Mouse (Mus musculus): ENCODE results near the gene Ikzf3. TPM values are rescaled to one million over a fixed set of nuclear protein-coding genes. Genes with fewer than 3 reads are reported as not detected.

Ikzf3 gene
- polyA plus RNA-seq, 1 experiment from 2014 or later: not detected

DNA sequence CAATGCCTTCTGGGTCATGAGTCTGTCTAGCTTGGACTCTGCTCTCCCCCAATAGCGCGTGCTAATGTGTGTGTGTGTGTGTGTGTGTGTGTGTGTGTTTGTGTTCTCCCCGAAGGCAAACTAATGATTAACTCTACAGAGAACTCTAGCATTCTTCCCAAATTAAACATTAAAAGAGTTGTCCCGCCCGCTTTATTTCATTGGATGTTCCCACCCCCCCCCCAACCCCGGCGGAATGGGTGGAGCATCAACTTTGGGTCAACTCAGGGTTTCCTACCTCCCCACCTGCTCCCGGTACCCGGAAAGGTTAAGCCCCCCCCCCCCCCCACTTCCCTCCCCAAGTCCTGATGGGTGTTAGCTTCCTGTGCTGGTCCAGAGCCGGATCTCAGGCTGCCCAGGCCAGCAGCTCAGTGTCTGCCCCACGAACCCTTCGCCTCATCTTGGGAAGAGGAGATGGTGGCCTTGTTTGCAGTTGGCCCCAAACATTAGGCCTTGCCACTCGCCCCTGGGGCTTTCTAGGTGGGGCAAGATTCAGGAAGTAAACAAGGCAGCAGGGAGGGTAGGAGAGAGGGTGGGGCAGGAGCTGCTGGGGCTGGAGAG, 97.5 kb downstream of the Ikzf3 start:
- no peak for ATAC-seq
- Histone ChIP-seq H3K9me3 (ENCODE audit: control insufficient read depth, low read length) (no peaks in the 10 kb centered on the region), H3K27me3 (replicated peaks; ENCODE audit: control insufficient read depth, insufficient read depth, low read length) (peaks cover 14% of the 10 kb centered on the region), H3K4me2 (ENCODE audit: low read length) (no peak overlapping the region), H3K36me3 (ENCODE audit: control insufficient read depth, insufficient read depth) (no peaks in the 10 kb centered on the region), H3K27ac (ENCODE audit: low read length) (no peak overlapping the region), H3K4me3 (replicated peaks; ENCODE audit: low read length) (no peak overlapping the region), H3K4me1 (replicated peaks; ENCODE audit: control insufficient read depth, insufficient read depth, low read length) (peaks cover 4% of the 10 kb centered on the region; the same call in 1 of the 2 replicates), H3K9ac (replicated peaks; ENCODE audit: low read depth, low read length) (no peak overlapping the region)
- WGBS: 39% methylated on average over 13 of the region's 13 CpGs

DNA sequence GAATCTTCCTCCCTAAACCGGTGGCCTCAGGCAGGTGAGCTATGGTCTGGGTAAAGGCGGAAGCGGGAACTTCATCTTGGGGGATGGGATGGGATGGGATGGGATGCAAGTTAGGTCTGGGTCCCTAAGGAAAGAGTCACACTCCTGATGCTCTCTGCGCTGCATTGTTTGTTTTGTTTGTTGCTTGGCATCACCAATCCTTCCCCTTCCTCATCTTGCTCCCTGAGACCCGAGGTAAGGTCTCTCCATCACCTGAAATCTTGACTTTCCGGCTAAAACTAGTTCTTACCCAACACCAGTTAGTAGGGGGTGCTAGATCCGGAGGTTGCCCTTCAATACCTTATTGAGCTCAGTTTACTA, 98.4 kb downstream of the Ikzf3 start:
- peaks cover 14% of the 10 kb centered on the region for H3K27me3 ChIP-seq (replicated peaks; ENCODE audit: control insufficient read depth, insufficient read depth, low read length)
- 21% methylated on average over 7 of the region's 7 CpGs for WGBS
- no peaks in the 10 kb centered on the region for H3K36me3 ChIP-seq (ENCODE audit: control insufficient read depth, insufficient read depth)
- H3K9ac ChIP-seq (replicated peaks; ENCODE audit: low read depth, low read length): no peak overlapping the region
- no peak overlapping the region for H3K27ac ChIP-seq (ENCODE audit: low read length)
- H3K4me3 ChIP-seq (replicated peaks; ENCODE audit: low read length): no peak overlapping the region
- H3K9me3 ChIP-seq (ENCODE audit: control insufficient read depth, low read length): no peaks in the 10 kb centered on the region
- no peak for ATAC-seq
- peaks cover 4% of the 10 kb centered on the region; the same call in 1 of the 2 replicates for H3K4me1 ChIP-seq (replicated peaks; ENCODE audit: control insufficient read depth, insufficient read depth, low read length)
- no peak overlapping the region for H3K4me2 ChIP-seq (ENCODE audit: low read length)

DNA sequence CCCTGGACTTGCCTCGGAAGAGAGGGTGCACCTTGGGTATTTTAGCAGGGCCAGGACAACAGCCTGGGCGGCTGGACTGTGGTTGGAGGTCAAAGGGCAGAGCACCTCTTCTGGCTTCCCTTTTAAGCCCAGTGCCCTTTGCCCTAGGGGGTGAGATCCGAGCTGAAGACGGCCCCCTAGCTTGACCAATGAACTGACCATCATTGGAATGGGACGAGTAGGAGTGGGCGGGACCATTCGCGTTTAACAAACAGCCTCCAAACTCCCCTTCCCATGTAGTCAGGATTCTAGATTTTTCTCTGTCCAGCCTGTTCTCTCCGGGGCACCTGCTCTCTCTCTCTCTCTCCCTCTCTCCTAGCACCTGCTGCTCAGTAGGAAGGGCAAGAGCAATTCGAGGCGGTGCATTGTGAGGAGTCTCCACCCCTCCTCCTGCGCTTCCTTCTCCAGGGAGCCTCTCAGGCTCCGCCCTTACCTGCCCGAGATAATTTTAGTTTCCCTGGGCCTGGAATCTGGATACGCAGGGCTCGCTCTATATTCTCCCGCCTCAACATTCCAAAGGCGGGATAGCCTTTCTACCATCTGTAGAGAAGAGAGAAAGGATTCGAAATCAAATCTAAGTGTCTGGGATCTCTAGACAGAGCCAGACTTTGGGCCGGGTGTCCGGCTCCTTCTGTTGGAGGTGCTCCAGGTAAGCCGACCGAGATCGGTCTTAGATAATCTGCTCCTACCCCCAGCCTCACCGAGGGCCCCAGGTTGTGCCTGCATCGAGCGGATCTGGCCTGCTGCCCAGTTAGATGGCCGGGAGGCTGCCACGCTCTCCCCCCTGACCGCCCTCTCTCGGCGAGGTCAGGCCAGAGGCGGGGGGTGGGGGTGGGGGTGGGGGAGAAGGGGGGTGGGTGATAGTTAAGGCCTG, 99.0 kb downstream of the Ikzf3 start:
- Histone ChIP-seq H3K27ac (ENCODE audit: low read length) (no peak overlapping the region), H3K27me3 (replicated peaks; ENCODE audit: control insufficient read depth, insufficient read depth, low read length) (peaks cover 14% of the 10 kb centered on the region), H3K4me2 (ENCODE audit: low read length) (peak overlapping the region; percentile 8; the same call in 1 of the 2 replicates), H3K36me3 (ENCODE audit: control insufficient read depth, insufficient read depth) (no peaks in the 10 kb centered on the region), H3K4me3 (replicated peaks; ENCODE audit: low read length) (no peak overlapping the region), H3K4me1 (replicated peaks; ENCODE audit: control insufficient read depth, insufficient read depth, low read length) (peaks cover 4% of the 10 kb centered on the region; the same call in 1 of the 2 replicates), H3K9ac (replicated peaks; ENCODE audit: low read depth, low read length) (no peak overlapping the region), H3K9me3 (ENCODE audit: control insufficient read depth, low read length) (no peaks in the 10 kb centered on the region)
- ATAC-seq: no peak
- WGBS: 3% methylated on average over 33 of the region's 33 CpGs

DNA sequence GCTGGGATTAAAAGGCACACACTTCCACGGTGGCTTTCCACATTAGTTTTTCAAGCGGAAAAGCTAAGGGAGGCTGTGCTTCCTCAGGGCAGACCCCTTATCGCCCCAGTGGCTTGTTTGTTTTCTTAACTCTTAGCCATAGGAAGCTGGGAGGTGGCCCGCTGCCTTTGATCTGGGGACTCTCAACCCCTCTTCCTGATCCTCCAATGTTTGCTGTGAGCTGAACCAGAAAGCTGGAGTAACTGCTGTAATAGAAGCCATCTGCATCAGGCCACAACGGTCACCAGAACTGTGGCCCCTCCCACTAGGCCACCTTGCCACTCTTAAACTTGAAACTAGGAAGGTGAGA, 99.6 kb downstream of the Ikzf3 start, which contains the start of gene Grb7:
Gene Grb7, plus strand, starts transcription at position 182 of the 349 bp plus-strand sequence.
- 18% methylated on average over 5 of the region's 5 CpGs for WGBS
- Histone ChIP-seq H3K4me3 (replicated peaks; ENCODE audit: low read length) (no peak within 1 kb of the TSS), H3K27ac (ENCODE audit: low read length) (no peak within 1 kb of the TSS), H3K4me2 (ENCODE audit: low read length) (peak within 1 kb of the TSS; percentile 8; the same call in 1 of the 2 replicates), H3K27me3 (replicated peaks; ENCODE audit: control insufficient read depth, insufficient read depth, low read length) (peaks cover 14% of the 10 kb centered on the region), H3K36me3 (ENCODE audit: control insufficient read depth, insufficient read depth) (no peaks in the 10 kb centered on the region), H3K4me1 (replicated peaks; ENCODE audit: control insufficient read depth, insufficient read depth, low read length) (peaks cover 4% of the 10 kb centered on the region; the same call in 1 of the 2 replicates), H3K9ac (replicated peaks; ENCODE audit: low read depth, low read length) (no peak within 1 kb of the TSS), H3K9me3 (ENCODE audit: control insufficient read depth, low read length) (no peaks in the 10 kb centered on the region)
- no peak for ATAC-seq

DNA sequence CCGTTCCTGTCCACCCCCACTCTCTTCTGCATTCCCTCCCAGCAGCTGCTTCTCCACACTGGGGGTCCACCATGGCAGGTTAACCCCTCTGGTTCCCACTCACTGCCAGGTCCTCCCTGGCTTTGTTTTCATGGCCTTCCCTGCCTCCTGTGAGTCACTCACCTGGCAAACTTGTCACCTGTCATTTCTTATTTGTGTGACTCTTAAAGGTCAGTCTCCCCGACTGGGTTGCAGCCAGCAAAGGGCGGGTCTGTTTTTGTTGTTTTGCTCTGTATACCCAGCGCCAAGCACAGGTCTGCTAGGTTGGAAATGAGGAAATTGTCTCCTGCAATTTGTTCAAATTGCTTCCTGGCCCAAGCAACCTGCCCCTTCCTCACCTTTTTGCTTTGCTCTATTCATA, 100.2 kb downstream of the Ikzf3 start:
- no peak for ATAC-seq
- no peaks in the 10 kb centered on the region for H3K9me3 ChIP-seq (ENCODE audit: control insufficient read depth, low read length)
- peaks cover 14% of the 10 kb centered on the region for H3K27me3 ChIP-seq (replicated peaks; ENCODE audit: control insufficient read depth, insufficient read depth, low read length)
- peaks cover 4% of the 10 kb centered on the region; the same call in 1 of the 2 replicates for H3K4me1 ChIP-seq (replicated peaks; ENCODE audit: control insufficient read depth, insufficient read depth, low read length)
- no peak overlapping the region for H3K27ac ChIP-seq (ENCODE audit: low read length)
- no peak overlapping the region for H3K4me2 ChIP-seq (ENCODE audit: low read length)
- no peaks in the 10 kb centered on the region for H3K36me3 ChIP-seq (ENCODE audit: control insufficient read depth, insufficient read depth)
- WGBS: 76% methylated on average over 4 of the region's 4 CpGs
- H3K9ac ChIP-seq (replicated peaks; ENCODE audit: low read depth, low read length): no peak overlapping the region
- H3K4me3 ChIP-seq (replicated peaks; ENCODE audit: low read length): no peak overlapping the region

DNA sequence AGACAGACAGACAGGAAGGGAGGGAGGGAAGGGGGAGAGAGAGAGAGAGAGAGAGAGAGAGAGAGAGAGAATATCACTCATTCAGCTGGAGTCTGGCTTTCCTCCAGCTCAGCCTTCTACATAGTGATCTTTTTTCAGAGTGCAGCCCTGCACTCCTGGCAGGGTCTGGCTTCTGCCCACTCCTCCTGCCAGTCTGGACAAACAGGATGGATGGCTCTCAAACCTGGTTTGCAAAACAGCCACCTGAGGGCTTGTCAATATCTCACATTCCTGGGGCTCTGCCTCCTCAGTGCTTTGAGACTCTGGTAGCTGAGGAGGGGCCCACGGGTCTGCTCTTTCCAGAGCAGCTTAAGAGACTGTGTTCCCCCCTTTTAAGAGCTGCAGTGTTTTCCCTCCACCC, 100.6 kb downstream of the Ikzf3 start:
- H3K36me3 ChIP-seq (ENCODE audit: control insufficient read depth, insufficient read depth): no peaks in the 10 kb centered on the region
- no peak overlapping the region for H3K4me2 ChIP-seq (ENCODE audit: low read length)
- 38% methylated on average over 1 of the region's 1 CpGs for WGBS
- H3K27ac ChIP-seq (ENCODE audit: low read length): no peak overlapping the region
- H3K4me3 ChIP-seq (replicated peaks; ENCODE audit: low read length): no peak overlapping the region
- no peak for ATAC-seq
- peaks cover 4% of the 10 kb centered on the region; the same call in 1 of the 2 replicates for H3K4me1 ChIP-seq (replicated peaks; ENCODE audit: control insufficient read depth, insufficient read depth, low read length)
- H3K27me3 ChIP-seq (replicated peaks; ENCODE audit: control insufficient read depth, insufficient read depth, low read length): peaks cover 14% of the 10 kb centered on the region
- no peaks in the 10 kb centered on the region for H3K9me3 ChIP-seq (ENCODE audit: control insufficient read depth, low read length)
- no peak overlapping the region for H3K9ac ChIP-seq (replicated peaks; ENCODE audit: low read depth, low read length)

DNA sequence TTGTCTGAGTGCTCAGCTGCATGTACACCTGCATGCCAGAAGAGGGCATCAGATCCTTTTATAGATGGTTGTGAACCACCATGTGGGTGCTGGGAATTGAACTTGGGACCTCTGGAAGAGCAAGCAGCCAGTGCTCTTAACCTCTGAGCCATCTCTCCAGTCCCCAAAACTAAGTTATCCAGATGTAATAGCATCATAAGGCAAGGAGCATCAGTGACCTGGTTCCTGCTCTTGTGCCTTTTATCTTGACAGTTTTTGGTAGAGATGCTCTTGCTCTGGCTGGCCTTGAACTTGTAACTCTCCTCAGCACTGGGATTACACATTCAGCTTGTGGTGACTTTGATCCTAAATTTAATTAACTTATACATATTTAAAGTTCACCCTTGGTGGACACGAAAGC, 102.1 kb downstream of the Ikzf3 start:
- H3K4me3 ChIP-seq (replicated peaks; ENCODE audit: low read length): no peak overlapping the region
- no peak for ATAC-seq
- 93% methylated on average over 1 of the region's 1 CpGs for WGBS
- H3K4me1 ChIP-seq (replicated peaks; ENCODE audit: control insufficient read depth, insufficient read depth, low read length): peaks cover 4% of the 10 kb centered on the region; the same call in 1 of the 2 replicates
- H3K36me3 ChIP-seq (ENCODE audit: control insufficient read depth, insufficient read depth): no peaks in the 10 kb centered on the region
- H3K27me3 ChIP-seq (replicated peaks; ENCODE audit: control insufficient read depth, insufficient read depth, low read length): peaks cover 11% of the 10 kb centered on the region
- no peak overlapping the region for H3K9ac ChIP-seq (replicated peaks; ENCODE audit: low read depth, low read length)
- no peaks in the 10 kb centered on the region for H3K9me3 ChIP-seq (ENCODE audit: control insufficient read depth, low read length)
- H3K27ac ChIP-seq (ENCODE audit: low read length): no peak overlapping the region
- H3K4me2 ChIP-seq (ENCODE audit: low read length): no peak overlapping the region

DNA sequence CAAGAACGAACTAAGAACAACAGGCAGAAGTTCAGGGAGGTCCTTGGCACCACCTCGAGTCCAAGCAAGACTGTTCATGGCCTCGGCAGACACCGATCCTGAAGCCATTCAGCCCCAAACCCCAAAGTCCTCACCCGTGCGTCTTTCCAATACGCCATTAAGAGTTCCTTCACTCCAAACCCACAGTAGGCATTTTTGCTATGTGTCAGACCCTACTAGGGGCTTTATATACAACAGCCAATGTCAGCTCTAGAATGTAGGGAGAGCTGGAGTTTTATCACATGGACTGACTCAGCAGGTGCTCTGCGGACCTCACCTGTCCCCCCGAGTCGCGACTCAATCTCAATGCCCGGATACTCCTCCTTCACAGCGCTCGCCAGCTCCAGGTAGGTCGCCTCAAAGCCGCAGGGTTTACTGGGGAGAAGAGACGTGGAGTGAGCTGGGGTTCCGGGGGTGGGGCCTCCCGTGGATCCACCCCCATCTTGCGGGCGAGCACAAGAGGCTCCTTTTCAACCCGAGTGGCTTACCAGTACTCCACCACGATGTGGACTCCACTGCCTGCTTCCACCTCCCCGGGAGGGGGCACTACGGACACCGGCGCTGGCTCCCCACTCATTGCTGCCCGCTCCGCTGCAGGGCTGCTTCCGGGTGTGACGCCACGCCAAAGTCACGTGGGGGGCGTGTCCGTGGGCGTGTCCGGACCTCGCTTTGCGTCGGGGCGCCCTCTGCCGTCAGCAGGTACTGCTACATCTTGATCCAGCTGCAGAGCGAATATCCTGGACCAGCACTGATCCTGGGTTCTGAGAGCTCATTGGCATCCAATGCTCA, 107.3 kb downstream of the Ikzf3 start, which contains the start of gene Mien1:
Gene Mien1, minus strand, starts transcription at position 661 of the 828 bp plus-strand sequence.
- peak; percentile 92 for ATAC-seq
- peaks cover 8% of the 10 kb centered on the region for H3K4me1 ChIP-seq (replicated peaks; ENCODE audit: control insufficient read depth, insufficient read depth, low read length)
- 2% methylated on average over 43 of the region's 43 CpGs for WGBS
- no peaks in the 10 kb centered on the region for H3K36me3 ChIP-seq (ENCODE audit: control insufficient read depth, insufficient read depth)
- H3K4me3 ChIP-seq (replicated peaks; ENCODE audit: low read length): peak within 1 kb of the TSS; percentile 81
- H3K9me3 ChIP-seq (ENCODE audit: control insufficient read depth, low read length): no peaks in the 10 kb centered on the region
- peak within 1 kb of the TSS; percentile 73 for H3K27ac ChIP-seq (ENCODE audit: low read length)
- peak within 1 kb of the TSS; percentile 70 for H3K4me2 ChIP-seq (ENCODE audit: low read length)
- H3K9ac ChIP-seq (replicated peaks; ENCODE audit: low read depth, low read length): peak within 1 kb of the TSS; percentile 76
- no peaks in the 10 kb centered on the region for H3K27me3 ChIP-seq (replicated peaks; ENCODE audit: control insufficient read depth, insufficient read depth, low read length)

DNA sequence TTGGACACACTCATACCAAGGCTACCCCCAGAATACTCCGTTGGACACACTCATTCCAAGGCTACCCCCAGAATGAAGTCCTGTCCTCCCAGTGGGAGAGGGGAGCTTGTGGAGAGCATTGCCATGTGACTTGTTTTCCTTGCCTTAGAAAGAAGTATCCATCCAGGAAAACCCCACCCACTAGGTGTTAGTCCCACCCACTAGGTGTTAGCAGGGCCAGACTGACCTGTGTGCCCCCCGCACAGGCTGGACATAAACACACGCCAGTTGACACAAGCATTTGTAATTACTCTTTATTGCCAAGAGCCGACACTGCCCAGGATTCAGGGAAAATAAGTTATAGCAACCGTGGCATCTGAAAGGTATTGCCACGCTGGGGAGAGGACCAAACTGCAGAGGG, 108.4 kb downstream of the Ikzf3 start:
- H3K27ac ChIP-seq (ENCODE audit: low read length): no peak overlapping the region
- no peak overlapping the region for H3K4me2 ChIP-seq (ENCODE audit: low read length)
- WGBS: 87% methylated on average over 6 of the region's 6 CpGs
- H3K4me3 ChIP-seq (replicated peaks; ENCODE audit: low read length): no peak overlapping the region
- no peaks in the 10 kb centered on the region for H3K27me3 ChIP-seq (replicated peaks; ENCODE audit: control insufficient read depth, insufficient read depth, low read length)
- H3K36me3 ChIP-seq (ENCODE audit: control insufficient read depth, insufficient read depth): no peaks in the 10 kb centered on the region
- H3K4me1 ChIP-seq (replicated peaks; ENCODE audit: control insufficient read depth, insufficient read depth, low read length): peaks cover 8% of the 10 kb centered on the region
- no peaks in the 10 kb centered on the region for H3K9me3 ChIP-seq (ENCODE audit: control insufficient read depth, low read length)
- no peak for ATAC-seq
- H3K9ac ChIP-seq (replicated peaks; ENCODE audit: low read depth, low read length): no peak overlapping the region

All from forebrain, embryonic 16.5 days (tissue).